Comparison of ENCODE assay signal across 8 mouse cellular contexts in genomic region chr7:126396298-126397119, GRCm38 (mm10). TPM values are rescaled to one million over a fixed set of nuclear protein-coding genes. Genes with fewer than 3 reads are reported as not detected.
DNase-seq lines count a peak whose midpoint lies in the region; ATAC-seq and TF ChIP-seq lines count a peak whose summit lies in the region.

Gene Nfatc2ip (minus strand): TSS chr7:126396737.

- TF ChIP-seq CTCF in liver, embryonic 14.5 days (IDR thresholded peaks at IDR 0.05; ENCODE audit: low read depth): no peak
- TF ChIP-seq CTCF in stomach, postnatal 0 days (IDR thresholded peaks at IDR 0.05; ENCODE audit: low read depth): no peak

- H3K4me3 ChIP-seq in forebrain, embryonic 10.5 days: peak within 1 kb of the TSS; percentile 98
- H3K4me3 ChIP-seq in heart, embryonic 15.5 days: peak within 1 kb of the TSS; percentile 76
- peak within 1 kb of the TSS; percentile 68 to 95 for H3K4me3 ChIP-seq in liver, embryonic 14.5 days (ENCODE audit: insufficient read depth in 1 of 2, low read depth in 2 of 2, low read length in 2 of 2)
- H3K4me3 ChIP-seq in neural tube, embryonic 11.5 days (ENCODE audit: low read depth, low read length): peak within 1 kb of the TSS; percentile 89
- peak within 1 kb of the TSS; percentile 92 for H3K4me3 ChIP-seq in stomach, postnatal 0 days (ENCODE audit: low read depth, low read length)

- peak within 1 kb of the TSS; percentile 65 for H3K9ac ChIP-seq in heart, embryonic 15.5 days
- peak within 1 kb of the TSS; percentile 91 for H3K9ac ChIP-seq in liver, embryonic 14.5 days (replicated peaks)
- H3K9ac ChIP-seq in neural tube, embryonic 11.5 days (ENCODE audit: low read length): peak within 1 kb of the TSS; percentile 72
- H3K9ac ChIP-seq in stomach, postnatal 0 days (ENCODE audit: low read length): peak within 1 kb of the TSS; percentile 82

- WGBS in forebrain, embryonic 10.5 days: under 1% methylated on average over 59 of the region's 59 CpGs
- under 1% methylated on average over 59 of the region's 59 CpGs for WGBS in heart, embryonic 15.5 days
- under 1% methylated on average over 59 of the region's 59 CpGs for WGBS in liver, embryonic 14.5 days (ENCODE audit: insufficient replicate concordance)
- WGBS in neural tube, embryonic 11.5 days: under 1% methylated on average over 59 of the region's 59 CpGs
- under 1% methylated on average over 59 of the region's 59 CpGs for WGBS in stomach, postnatal 0 days

- H3K27ac ChIP-seq in forebrain, embryonic 10.5 days: peak within 1 kb of the TSS; percentile 84
- peak within 1 kb of the TSS; percentile 56 for H3K27ac ChIP-seq in heart, embryonic 15.5 days
- H3K27ac ChIP-seq in liver, embryonic 14.5 days: peak within 1 kb of the TSS; percentile 50
- H3K27ac ChIP-seq in neural tube, embryonic 11.5 days (ENCODE audit: low read depth, low read length): 0 out of 2 replicates have a peak within 1 kb of the TSS, but pooled peaks have one; percentile 39
- 0 out of 2 replicates have a peak within 1 kb of the TSS, but pooled peaks have one; percentile 56 for H3K27ac ChIP-seq in stomach, postnatal 0 days (replicated peaks)

- peaks cover 18% of the 10 kb centered on the region for H3K4me1 ChIP-seq in forebrain, embryonic 10.5 days
- H3K4me1 ChIP-seq in heart, embryonic 15.5 days (replicated peaks): peaks cover 9% of the 10 kb centered on the region
- peaks cover 15 to 17% of the 10 kb centered on the region in 2 experiments for H3K4me1 ChIP-seq in liver, embryonic 14.5 days (replicated peaks; ENCODE audit: control insufficient read depth in 2 of 2, insufficient read depth in 2 of 2, low read length in 1 of 2)
- H3K4me1 ChIP-seq in neural tube, embryonic 11.5 days (ENCODE audit: control insufficient read depth, insufficient read depth, low read length): peaks cover 4% of the 10 kb centered on the region; the same call in 1 of the 2 replicates
- H3K4me1 ChIP-seq in stomach, postnatal 0 days (replicated peaks; ENCODE audit: control insufficient read depth, insufficient read depth): no peaks in the 10 kb centered on the region

- H3K4me2 ChIP-seq in heart, embryonic 15.5 days: peak within 1 kb of the TSS; percentile 77
- peak within 1 kb of the TSS; percentile 81 for H3K4me2 ChIP-seq in liver, embryonic 14.5 days (ENCODE audit: low read depth)
- peak within 1 kb of the TSS; percentile 76 for H3K4me2 ChIP-seq in neural tube, embryonic 11.5 days (ENCODE audit: low read depth)
- peak within 1 kb of the TSS; percentile 97 for H3K4me2 ChIP-seq in stomach, postnatal 0 days (replicated peaks; ENCODE audit: low read depth)

- H3K9me3 ChIP-seq in forebrain, embryonic 10.5 days: no peaks in the 10 kb centered on the region
- H3K9me3 ChIP-seq in heart, embryonic 15.5 days (replicated peaks): no peaks in the 10 kb centered on the region
- no peaks in the 10 kb centered on the region for H3K9me3 ChIP-seq in liver, embryonic 14.5 days (ENCODE audit: control insufficient read depth, low read length)
- H3K9me3 ChIP-seq in neural tube, embryonic 11.5 days (ENCODE audit: control insufficient read depth, low read length): no peaks in the 10 kb centered on the region
- H3K9me3 ChIP-seq in stomach, postnatal 0 days (ENCODE audit: control insufficient read depth, low read length): no peaks in the 10 kb centered on the region

- no peaks in the 10 kb centered on the region for H3K27me3 ChIP-seq in forebrain, embryonic 10.5 days (ENCODE audit: poor library complexity, severe bottlenecking)
- H3K27me3 ChIP-seq in heart, embryonic 15.5 days: no peaks in the 10 kb centered on the region
- no peaks in the 10 kb centered on the region for H3K27me3 ChIP-seq in liver, embryonic 14.5 days (ENCODE audit: control insufficient read depth, insufficient read depth, low read length)
- H3K27me3 ChIP-seq in neural tube, embryonic 11.5 days (ENCODE audit: control insufficient read depth, insufficient read depth, low read length): no peaks in the 10 kb centered on the region; the same call in 1 of the 2 replicates
- no peaks in the 10 kb centered on the region for H3K27me3 ChIP-seq in stomach, postnatal 0 days (ENCODE audit: control insufficient read depth, insufficient read depth, low read length)

- TF ChIP-seq EP300 in liver, embryonic 14.5 days (IDR thresholded peaks at IDR 0.05; ENCODE audit: low read depth): no peak
- TF ChIP-seq EP300 in stomach, postnatal 0 days (optimal IDR thresholded peaks at IDR 0.05): peak; percentile 71

- peak; percentile 99 for ATAC-seq in heart, embryonic 15.5 days (replicated peaks; ENCODE audit: insufficient number of reproducible peaks, insufficient read depth, low FRiP score, low read depth)
- ATAC-seq in liver, embryonic 14.5 days (ENCODE audit: insufficient read depth): peak; percentile 98
- peak; percentile 100 for ATAC-seq in neural tube, embryonic 11.5 days (ENCODE audit: insufficient read depth, low FRiP score, low TSS enrichment)
- ATAC-seq in stomach, postnatal 0 days (ENCODE audit: low FRiP score, low TSS enrichment): peak; percentile 99

- H3K36me3 ChIP-seq in forebrain, embryonic 10.5 days (replicated peaks): peaks cover 15% of the 10 kb centered on the region
- H3K36me3 ChIP-seq in heart, embryonic 15.5 days: no peaks in the 10 kb centered on the region
- H3K36me3 ChIP-seq in liver, embryonic 14.5 days (replicated peaks; ENCODE audit: control insufficient read depth, insufficient read depth, low read depth): no peaks in the 10 kb centered on the region
- H3K36me3 ChIP-seq in neural tube, embryonic 11.5 days (ENCODE audit: control insufficient read depth, insufficient read depth, low read length): no peaks in the 10 kb centered on the region
- H3K36me3 ChIP-seq in stomach, postnatal 0 days (ENCODE audit: control insufficient read depth, insufficient read depth, low read length): 0 out of 2 replicates have a peak, but pooled peaks cover 2% of the 10 kb centered on the region

- peak; percentile 87 to 92 for DNase-seq in CD8-positive naive resting alpha-beta T cell, adult 2 months (ENCODE audit: low read depth in 2 of 2, low spot score in 2 of 2)
- peak; percentile 98 for DNase-seq in c-Kit-positive CD71-negative TER-119-negative erythroid progenitor cells, embryonic 14.5 days (ENCODE audit: low read depth)
- DNase-seq in forebrain, embryonic 10.5 days (ENCODE audit: extremely low spot score, low spot score): peak; percentile 93
- DNase-seq in kidney, postnatal 25 days: peak; percentile 96
- DNase-seq in liver, embryonic 14.5 days (ENCODE audit: low read depth in 3 of 3, low spot score in 3 of 3): peak; percentile 97 to 98 (median 98)
- peak; percentile 96 for DNase-seq in neural tube, embryonic 11.5 days (ENCODE audit: low spot score)
- peak; percentile 94 for DNase-seq in stomach, postnatal 0 days (ENCODE audit: low spot score)

RNA-seq across cellular contexts. Expression of gene Nfatc2ip, which starts in this region (rescaled TPM):
- 2.6 and 2.8 TPM in 2 replicates for polyA plus RNA-seq in forebrain, embryonic 10.5 days (2016; fragmentation: Nextera tagmentation; extraction: Ambion mirVana)
- 1.4 and 2.6 TPM in 2 replicates for polyA plus RNA-seq in heart, embryonic 15.5 days (2015; fragmentation: Nextera tagmentation; extraction: Ambion mirVana)
- 6.8 and 7.1 TPM in 2 replicates for polyA plus RNA-seq in liver, embryonic 14.5 days (2012; rRNA removed)
- 3.0 and 3.1 TPM in 2 replicates for polyA plus RNA-seq in liver, embryonic 14.5 days (2014; fragmentation: Nextera tagmentation; extraction: Ambion mirVana)
- 4.4 and 5.5 TPM in 2 replicates for polyA plus RNA-seq in neural tube, embryonic 11.5 days (2014; fragmentation: Nextera tagmentation; extraction: Ambion mirVana)
- polyA plus RNA-seq in stomach, postnatal 0 days (2015; fragmentation: Nextera tagmentation; extraction: Ambion mirVana): 1.1 and 1.3 TPM in 2 replicates

Comparison
In these comparisons a context has a peak if more than half of its experiments do, and no peak if none do; other contexts are left out.
1. Peak in every context shown above with its lines: DNase-seq, ATAC-seq, H3K4me3 ChIP-seq and H3K27ac ChIP-seq.